Mouse (Mus musculus) heart, embryonic 10.5 days (tissue): ENCODE measurements around the gene Chst12. TPM values are rescaled to one million over a fixed set of nuclear protein-coding genes. Genes with fewer than 3 reads are reported as not detected.
A peak's percentile ranks its signal among the peaks of the same experiment; 100 is the strongest.

Experiments used
- DNase-seq: peaks from one replicate; pipeline ENCODE4 v3.0.0-alpha.2; 2017; ENCODE audit warnings: low spot score
- H3K27ac ChIP-seq: fragments of 300-500 bp; sonication (generic); 2 replicates; pipeline ENCODE4 v1.5.1; 2016; ENCODE audit warnings: mild to moderate bottlenecking
- H3K27me3 ChIP-seq: fragments of 300-500 bp; sonication (generic); 2 replicates; pipeline ENCODE4 v1.6.1; 2016; ENCODE audit warnings: mild to moderate bottlenecking; ENCODE audit not compliant: poor library complexity, insufficient read depth, severe bottlenecking
- H3K36me3 ChIP-seq: fragments of 300-500 bp; sonication (generic); 2 replicates; pipeline ENCODE4 v1.6.1; 2016; ENCODE audit warnings: mild to moderate bottlenecking, moderate library complexity
- H3K4me1 ChIP-seq: fragments of 300-500 bp; sonication (generic); 2 replicates; pipeline ENCODE4 v1.6.1; 2016; ENCODE audit warnings: mild to moderate bottlenecking
- H3K4me3 ChIP-seq: fragments of 300-500 bp; sonication (generic); 2 replicates; pipeline ENCODE4 v1.5.1; 2016; ENCODE audit warnings: mild to moderate bottlenecking, moderate library complexity
- H3K9me3 ChIP-seq: fragments of 300-500 bp; sonication (generic); 2 replicates; pipeline ENCODE4 v1.6.1; 2016; ENCODE audit warnings: mild to moderate bottlenecking, moderate library complexity
- WGBS: fragments of 180-500 bp; shearing (Covaris S2); methylation state at CpG from one replicate; pipeline ENCODE4 v1.1.7; 2016; 5-methylcytosine and 5-hydroxymethylcytosine counted together
- polyA plus RNA-seq: library from polyadenylated mRNA; unstranded; fragments of >200 nt; fragmentation: Nextera tagmentation; extraction: Ambion mirVana; gene quantifications from 2 replicates; pipeline ENCODE4 v1.2.1, GENCODE M21; 2016

Chst12 gene
- polyA plus RNA-seq, 1 experiment from 2014 or later: 26.7 TPM

GRCm38 (mm10) chr5:140567321-140567720, 62.0 kb downstream of the Chst12 start:
- WGBS: 47% methylated on average over 11 of the region's 11 CpGs
- no peak for DNase-seq
- H3K4me3 ChIP-seq: no peak overlapping the region
- H3K27ac ChIP-seq: no peak overlapping the region
- H3K9me3 ChIP-seq: no peaks in the 10 kb centered on the region
- H3K36me3 ChIP-seq: no peaks in the 10 kb centered on the region
- H3K4me1 ChIP-seq: peaks cover 40% of the 10 kb centered on the region
- peaks cover 30% of the 10 kb centered on the region for H3K27me3 ChIP-seq

GRCm38 (mm10) chr5:140567751-140568150, 62.4 kb downstream of the Chst12 start:
- peaks cover 26% of the 10 kb centered on the region for H3K27me3 ChIP-seq
- no peak overlapping the region for H3K27ac ChIP-seq
- H3K4me3 ChIP-seq: no peak overlapping the region
- no peaks in the 10 kb centered on the region for H3K36me3 ChIP-seq
- H3K9me3 ChIP-seq: no peaks in the 10 kb centered on the region
- peaks cover 42% of the 10 kb centered on the region for H3K4me1 ChIP-seq
- WGBS: 81% methylated on average over 5 of the region's 5 CpGs
- no peak for DNase-seq

- Histone ChIP-seq H3K27ac (peak overlapping the region; percentile 29; the same call in 1 of the 2 replicates), H3K27me3 (peaks cover 19% of the 10 kb centered on the region), H3K4me1 (peaks cover 43% of the 10 kb centered on the region), H3K36me3 (no peaks in the 10 kb centered on the region), H3K9me3 (no peaks in the 10 kb centered on the region), H3K4me3 (no peak overlapping the region)
- DNase-seq: no peak
- WGBS: 41% methylated on average over 10 of the region's 10 CpGs
Observed at GRCm38 (mm10) chr5:140568321-140568970, 63.1 kb downstream of the Chst12 start.

GRCm38 (mm10) chr5:140569032-140569595, 63.8 kb downstream of the Chst12 start:
- no peak for DNase-seq
- Histone ChIP-seq H3K27me3 (peaks cover 13% of the 10 kb centered on the region), H3K4me1 (peaks cover 43% of the 10 kb centered on the region), H3K36me3 (no peaks in the 10 kb centered on the region), H3K4me3 (no peak overlapping the region), H3K27ac (no peak overlapping the region), H3K9me3 (no peaks in the 10 kb centered on the region)
- 79% methylated on average over 16 of the region's 16 CpGs for WGBS

- no peak overlapping the region for H3K4me3 ChIP-seq
- no peaks in the 10 kb centered on the region for H3K9me3 ChIP-seq
- no peak for DNase-seq
- H3K4me1 ChIP-seq: peaks cover 36% of the 10 kb centered on the region
- WGBS: 88% methylated on average over 13 of the region's 13 CpGs
- H3K36me3 ChIP-seq: no peaks in the 10 kb centered on the region
- H3K27me3 ChIP-seq: 0 out of 2 replicates have a peak, but pooled peaks cover under 1% of the 10 kb centered on the region
- H3K27ac ChIP-seq: no peak overlapping the region
Observed at GRCm38 (mm10) chr5:140570223-140570870, 65.0 kb downstream of the Chst12 start.

GRCm38 (mm10) chr5:140571201-140571600, 65.9 kb downstream of the Chst12 start:
- no peaks in the 10 kb centered on the region for H3K36me3 ChIP-seq
- no peak overlapping the region for H3K27ac ChIP-seq
- H3K27me3 ChIP-seq: no peaks in the 10 kb centered on the region
- no peak for DNase-seq
- 74% methylated on average over 4 of the region's 4 CpGs for WGBS
- no peak overlapping the region for H3K4me3 ChIP-seq
- H3K4me1 ChIP-seq: peaks cover 31% of the 10 kb centered on the region
- no peaks in the 10 kb centered on the region for H3K9me3 ChIP-seq

GRCm38 (mm10) chr5:140571673-140572072, 66.3 kb downstream of the Chst12 start:
- no peak overlapping the region for H3K27ac ChIP-seq
- WGBS: 46% methylated on average over 10 of the region's 10 CpGs
- no peak for DNase-seq
- no peak overlapping the region for H3K4me3 ChIP-seq
- no peaks in the 10 kb centered on the region for H3K27me3 ChIP-seq
- no peaks in the 10 kb centered on the region for H3K9me3 ChIP-seq
- peaks cover 30% of the 10 kb centered on the region for H3K4me1 ChIP-seq
- H3K36me3 ChIP-seq: no peaks in the 10 kb centered on the region

GRCm38 (mm10) chr5:140572611-140573010, 67.3 kb downstream of the Chst12 start:
- Histone ChIP-seq H3K27me3 (no peaks in the 10 kb centered on the region), H3K4me1 (peaks cover 22% of the 10 kb centered on the region), H3K4me3 (no peak overlapping the region), H3K36me3 (no peaks in the 10 kb centered on the region), H3K9me3 (no peaks in the 10 kb centered on the region), H3K27ac (no peak overlapping the region; the same call in 1 of the 2 replicates)
- WGBS: 55% methylated on average over 6 of the region's 6 CpGs
- no peak for DNase-seq

Other genes starting within 250 kb of the Chst12 start
- gene Mad1l1, start 184.0 kb upstream of the Chst12 start, polyA plus RNA-seq: 34.4 and 43.5 TPM in 2 replicates
- 39.2 and 50.4 TPM in 2 replicates for gene Nudt1, start 183.9 kb upstream of the Chst12 start, polyA plus RNA-seq
- 15.4 and 18.8 TPM in 2 replicates for gene Mrm2, start 173.7 kb upstream of the Chst12 start, polyA plus RNA-seq
- gene Snx8, start 116.3 kb upstream of the Chst12 start, polyA plus RNA-seq: 19.2 and 20.1 TPM in 2 replicates
- gene Eif3b, start 86.2 kb upstream of the Chst12 start, polyA plus RNA-seq: 125 and 201 TPM in 2 replicates
- not detected in 2 replicates for gene Gm4869, start 59.9 kb upstream of the Chst12 start, polyA plus RNA-seq
- not detected in 2 replicates for gene Grifin, start 59.5 kb downstream of the Chst12 start, polyA plus RNA-seq
- gene Lfng, start 101.8 kb downstream of the Chst12 start, polyA plus RNA-seq: 3.8 and 4.7 TPM in 2 replicates
- gene Ttyh3, start 143.5 kb downstream of the Chst12 start, polyA plus RNA-seq: 23.5 and 32.9 TPM in 2 replicates
- 11.4 and 17.9 TPM in 2 replicates for gene Iqce, start 196.8 kb downstream of the Chst12 start, polyA plus RNA-seq
- gene Brat1, start 199.5 kb downstream of the Chst12 start, polyA plus RNA-seq: 18.6 and 19.1 TPM in 2 replicates
- 0.55 and 1.2 TPM in 2 replicates for gene Amz1, start 218.6 kb downstream of the Chst12 start, polyA plus RNA-seq